Mouse (Mus musculus): ENCODE data around the gene Slc9a3r1.

Gene Slc9a3r1

DNA sequence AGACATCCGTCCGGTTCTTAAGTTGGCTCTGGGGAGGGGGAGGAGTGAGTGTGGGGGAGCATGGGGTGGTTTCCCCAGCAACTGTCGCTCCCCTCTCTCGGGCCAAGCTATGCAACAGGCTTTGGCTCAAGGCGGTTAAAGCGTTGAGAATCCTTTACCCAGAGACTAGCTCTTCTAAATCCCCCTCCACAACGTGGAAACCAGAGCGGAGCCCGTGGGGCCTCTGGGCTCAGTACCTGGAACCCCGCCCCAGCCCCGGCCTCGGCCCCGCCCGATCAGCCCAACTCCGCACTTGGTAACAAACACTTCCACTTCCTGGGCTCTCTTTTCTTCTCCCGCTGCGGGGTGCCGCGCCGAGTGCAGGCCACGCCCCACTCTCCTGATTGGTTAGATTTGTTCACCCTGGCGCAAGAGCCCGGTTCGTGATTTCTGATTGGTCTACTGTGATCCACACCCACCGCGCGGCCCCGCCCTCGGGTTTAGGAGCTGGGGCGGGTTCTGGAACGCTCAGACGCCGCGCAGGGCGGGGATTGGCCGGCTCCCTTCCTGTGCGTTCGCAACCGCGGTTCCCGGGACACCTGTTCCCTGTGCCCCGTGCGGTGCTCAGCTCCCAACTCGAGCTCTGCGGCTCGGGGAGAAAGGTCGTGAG is at the start of gene Slc9a3r1:
Gene Slc9a3r1 (plus strand): TSS at position 510 of the 649 bp plus-strand sequence.
- in situ Hi-C loops (cut with MboI; ENCODE audit: low pct_unique_long_range_greater_than_20kb in 1 of 2, low sequenced_read_pairs in 2 of 2, unreplicated experiment in 1 of 2) = loop anchor here in 1 of 2 experiments (25.0 kb wide), 1 partner anchor 99 kb away; the partner anchor contains the start of gene Grin2c

DNA sequence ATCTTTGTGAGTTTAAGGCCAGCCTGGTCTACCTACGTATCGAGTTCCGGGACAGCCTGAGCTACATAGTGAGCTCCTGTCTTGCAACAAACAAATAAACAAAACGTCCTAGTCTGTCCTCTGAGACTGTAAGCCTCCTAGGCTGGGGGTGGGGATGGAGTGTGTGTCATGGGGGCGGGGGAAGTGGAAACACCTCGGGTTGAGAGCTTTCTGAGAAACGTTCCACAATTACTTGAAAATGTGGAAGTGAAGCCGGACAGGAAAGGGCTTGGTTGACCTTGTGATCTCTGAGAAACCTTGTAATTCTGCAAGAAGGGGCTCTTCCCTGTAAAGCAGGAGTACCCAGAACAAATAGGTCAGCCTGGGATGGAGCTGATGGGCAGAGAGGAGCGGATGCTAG is 43.7 kb upstream of the Slc9a3r1 start:
- in situ Hi-C loops (cut with MboI; ENCODE audit: low pct_unique_long_range_greater_than_20kb in 1 of 2, low sequenced_read_pairs in 2 of 2, unreplicated experiment in 1 of 2) = no loop called here

DNA sequence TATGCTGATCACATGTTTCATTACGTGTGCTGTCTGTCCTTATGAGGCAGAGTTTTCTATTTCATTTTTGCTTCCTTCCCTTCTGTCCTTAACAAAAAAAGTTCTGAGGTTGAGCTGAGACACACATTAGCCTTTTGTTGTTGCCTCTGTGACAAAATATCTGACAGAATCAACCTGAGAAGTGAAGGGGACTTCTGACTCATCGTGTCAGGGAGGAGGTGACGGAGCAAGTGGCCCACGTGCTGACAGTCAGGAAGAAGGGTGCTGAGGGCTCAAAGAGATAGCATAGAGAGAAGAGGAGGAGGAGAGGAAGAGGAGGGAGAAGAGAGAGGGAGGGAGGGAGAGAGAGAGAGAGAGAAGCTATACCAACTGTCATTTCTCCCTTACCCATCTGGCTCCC is 34.7 kb upstream of the Slc9a3r1 start:
- in situ Hi-C loops (cut with MboI; ENCODE audit: low pct_unique_long_range_greater_than_20kb in 1 of 2, low sequenced_read_pairs in 2 of 2, unreplicated experiment in 1 of 2) = no loop called here

DNA sequence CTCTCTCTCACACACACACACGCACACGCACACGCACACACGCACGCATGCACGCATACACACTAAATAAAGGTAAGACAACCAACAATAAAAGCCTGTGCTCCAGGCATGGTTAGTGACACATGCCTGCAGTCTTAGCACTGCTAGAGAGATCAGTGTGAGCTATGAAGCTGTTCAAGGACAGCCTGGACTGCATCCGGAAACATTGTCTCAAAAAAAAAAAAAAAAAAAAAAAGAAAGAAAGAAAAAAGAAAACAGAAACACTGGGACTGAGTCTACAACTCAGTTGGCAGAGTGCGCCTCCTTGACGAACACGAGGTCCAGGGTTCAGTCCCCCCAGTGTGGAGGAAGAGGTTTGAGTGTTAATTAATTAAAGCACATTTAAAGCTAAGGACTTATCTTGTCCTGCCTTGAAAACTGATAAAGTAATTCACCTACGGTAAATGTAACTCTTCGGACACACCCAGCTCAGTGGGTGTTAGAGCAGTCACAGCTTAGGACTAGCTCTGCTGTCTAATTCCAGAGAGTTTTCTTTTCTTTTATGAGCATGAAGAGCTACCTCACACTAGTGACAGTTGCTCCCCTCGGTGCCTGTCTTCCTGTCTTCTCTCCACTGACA is 33.5 kb upstream of the Slc9a3r1 start:
- in situ Hi-C loops (cut with MboI; ENCODE audit: low pct_unique_long_range_greater_than_20kb in 1 of 2, low sequenced_read_pairs in 2 of 2, unreplicated experiment in 1 of 2) = no loop called here

DNA sequence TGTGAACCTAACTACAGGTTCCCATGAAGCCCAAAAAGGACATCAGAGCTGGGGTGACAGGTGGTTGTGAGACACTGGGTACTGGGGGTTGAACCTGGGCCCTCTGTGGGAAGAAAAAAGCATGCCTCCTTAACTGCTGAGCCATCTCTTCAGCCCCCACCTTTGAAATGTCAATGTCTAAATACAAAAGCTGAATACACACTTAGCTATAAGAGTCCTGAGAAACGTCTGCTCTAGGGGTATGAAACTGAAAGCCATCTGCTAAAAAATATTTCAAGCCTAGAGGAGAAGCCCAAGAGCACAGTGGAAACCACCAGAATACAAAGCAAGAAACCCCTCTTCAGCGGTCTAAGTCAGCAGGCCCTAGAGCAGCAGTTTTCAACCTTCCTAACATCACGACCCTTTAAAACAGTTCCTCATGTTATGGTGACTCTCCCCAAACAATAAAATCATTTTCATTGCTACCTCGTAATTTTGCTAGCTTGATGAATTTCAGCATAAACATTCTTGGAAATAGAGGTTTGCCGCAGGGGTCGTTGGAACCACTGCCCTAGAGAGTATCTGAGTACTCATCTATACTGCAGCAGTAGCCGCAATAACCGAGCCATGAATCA is 31.3 kb upstream of the Slc9a3r1 start:
- in situ Hi-C loops (cut with MboI; ENCODE audit: low pct_unique_long_range_greater_than_20kb in 1 of 2, low sequenced_read_pairs in 2 of 2, unreplicated experiment in 1 of 2) = no loop called here

DNA sequence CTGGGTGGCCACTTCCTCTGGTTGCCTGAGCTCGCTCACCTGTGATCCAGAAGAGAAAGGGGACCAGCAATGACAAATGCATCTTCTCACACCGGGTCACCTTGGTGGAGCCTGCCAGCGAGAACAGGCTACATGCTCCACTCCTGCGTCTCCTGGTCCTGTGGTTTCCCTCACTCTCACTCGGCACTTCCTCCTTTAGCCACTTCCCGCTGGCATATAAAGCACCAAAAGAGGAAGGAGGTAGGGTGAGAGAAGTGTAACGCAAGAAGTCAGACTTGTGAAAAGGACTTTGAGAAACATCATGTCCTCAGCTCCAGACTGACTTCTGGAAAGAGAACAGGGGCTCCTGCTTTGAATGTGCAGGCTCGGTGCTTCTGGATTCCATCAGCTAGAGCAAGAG is 29.3 kb upstream of the Slc9a3r1 start, which contains the start of gene Cd300lf:
Gene Cd300lf (minus strand): TSS at position 193 of the 400 bp plus-strand sequence.
- in situ Hi-C loops (cut with MboI; ENCODE audit: low pct_unique_long_range_greater_than_20kb in 1 of 2, low sequenced_read_pairs in 2 of 2, unreplicated experiment in 1 of 2) = no loop called here

DNA sequence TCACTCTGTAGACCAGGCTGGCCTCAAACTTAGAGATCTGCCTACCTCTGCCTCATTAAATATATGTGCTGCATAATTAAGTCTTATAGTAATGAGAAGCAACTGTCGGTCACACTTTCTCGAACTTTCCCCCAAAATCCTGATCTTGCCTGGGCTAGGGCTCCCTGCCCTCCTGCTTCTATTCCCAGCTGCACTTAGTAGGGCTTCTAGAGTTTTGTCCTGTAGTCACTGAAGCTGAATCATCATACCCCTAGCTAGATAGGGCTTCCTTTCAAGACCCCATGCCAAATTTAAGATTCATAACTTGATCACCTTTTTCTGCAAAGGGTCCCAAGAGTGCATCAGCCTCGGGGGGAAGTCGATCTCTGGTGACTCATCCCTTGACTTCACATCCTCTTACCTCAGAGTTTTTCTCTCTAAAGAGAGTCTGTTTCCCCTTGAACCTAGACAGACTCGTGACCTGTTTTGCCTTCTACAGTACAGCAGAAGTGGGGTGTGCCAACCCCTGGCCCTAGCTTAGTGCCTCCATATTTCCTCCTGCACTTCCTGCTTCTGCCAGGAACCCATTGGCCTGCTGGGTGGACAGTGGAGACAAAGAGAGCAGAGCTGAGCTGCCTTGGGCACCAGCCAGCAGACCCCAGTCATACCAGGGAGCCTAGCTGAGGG is 24.4 kb upstream of the Slc9a3r1 start:
- in situ Hi-C loops (cut with MboI; ENCODE audit: low pct_unique_long_range_greater_than_20kb in 1 of 2, low sequenced_read_pairs in 2 of 2, unreplicated experiment in 1 of 2) = no loop called here

DNA sequence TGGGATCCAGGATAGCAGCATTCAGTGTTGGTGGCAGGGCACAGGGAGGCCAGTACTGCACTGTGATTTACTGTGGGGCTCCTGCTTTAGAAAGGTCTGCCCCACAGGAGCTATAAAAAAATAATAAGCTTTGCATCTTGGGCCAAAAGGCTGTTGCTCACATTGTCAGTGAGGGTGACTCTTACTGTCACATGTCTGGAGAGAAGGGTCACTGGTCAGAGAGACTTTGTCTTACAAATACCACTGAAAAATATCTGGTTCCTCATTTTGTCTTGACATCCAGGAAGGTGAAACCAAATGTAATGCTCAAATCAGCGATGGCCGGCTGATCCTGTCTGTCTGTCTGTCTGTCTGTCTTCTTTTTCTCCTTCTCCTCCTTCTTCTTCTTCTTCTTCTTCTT is 21.2 kb upstream of the Slc9a3r1 start:
- in situ Hi-C loops (cut with MboI; ENCODE audit: low pct_unique_long_range_greater_than_20kb in 1 of 2, low sequenced_read_pairs in 2 of 2, unreplicated experiment in 1 of 2) = no loop called here

DNA sequence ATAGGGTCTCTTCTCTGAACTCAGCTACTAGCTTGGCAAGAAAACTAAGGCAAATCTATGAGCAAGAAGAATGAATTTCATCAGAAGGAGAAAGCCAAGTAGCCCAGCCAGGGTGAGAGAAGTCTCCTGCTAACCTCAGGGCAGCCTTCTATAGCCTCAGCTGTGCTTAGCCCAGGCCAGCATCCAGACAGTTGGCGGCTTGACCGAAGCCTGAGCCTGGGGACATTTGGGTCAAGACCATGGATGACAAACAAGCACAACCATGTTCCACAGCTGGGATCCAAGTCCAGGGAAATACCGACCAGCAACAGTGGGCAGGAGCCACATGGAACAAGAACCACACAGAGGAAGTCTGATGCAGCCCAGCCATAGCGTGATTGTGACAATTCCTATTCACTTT is 15.3 kb upstream of the Slc9a3r1 start:
- in situ Hi-C loops (cut with MboI; ENCODE audit: low pct_unique_long_range_greater_than_20kb in 1 of 2, low sequenced_read_pairs in 2 of 2, unreplicated experiment in 1 of 2) = no loop called here

DNA sequence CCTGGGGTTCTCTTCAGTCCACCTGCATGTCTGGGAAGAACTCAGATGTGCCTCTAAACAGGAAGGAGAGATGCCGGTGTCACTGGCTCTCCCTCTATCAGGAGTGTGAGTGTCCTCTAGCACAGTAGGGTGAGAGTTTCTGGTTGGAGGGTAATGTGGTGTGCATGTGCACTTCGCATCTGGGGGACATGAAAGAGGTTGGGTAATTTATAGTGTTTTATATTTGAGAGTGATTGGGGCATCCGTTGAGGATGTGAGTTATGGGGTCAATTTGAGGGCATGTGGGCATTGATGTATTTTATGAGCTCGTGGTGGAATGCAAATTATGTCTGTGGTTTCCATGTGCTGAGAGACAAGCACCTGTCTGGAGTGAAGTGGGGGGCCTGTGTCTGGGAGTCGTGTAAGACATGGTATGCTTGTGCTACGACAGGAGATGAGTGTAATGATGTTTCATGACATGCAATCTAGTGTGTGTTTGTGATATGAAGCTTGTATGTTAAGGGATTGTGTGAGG is 12.3 kb upstream of the Slc9a3r1 start:
- in situ Hi-C loops (cut with MboI; ENCODE audit: low pct_unique_long_range_greater_than_20kb in 1 of 2, low sequenced_read_pairs in 2 of 2, unreplicated experiment in 1 of 2) = loop anchor here (10.0 to 25.0 kb wide), 2 partner anchors 56 to 112 kb away; partner anchors contain the start of genes Grin2c (in 1 of the 2) and Rab37 (in 1 of the 2)

DNA sequence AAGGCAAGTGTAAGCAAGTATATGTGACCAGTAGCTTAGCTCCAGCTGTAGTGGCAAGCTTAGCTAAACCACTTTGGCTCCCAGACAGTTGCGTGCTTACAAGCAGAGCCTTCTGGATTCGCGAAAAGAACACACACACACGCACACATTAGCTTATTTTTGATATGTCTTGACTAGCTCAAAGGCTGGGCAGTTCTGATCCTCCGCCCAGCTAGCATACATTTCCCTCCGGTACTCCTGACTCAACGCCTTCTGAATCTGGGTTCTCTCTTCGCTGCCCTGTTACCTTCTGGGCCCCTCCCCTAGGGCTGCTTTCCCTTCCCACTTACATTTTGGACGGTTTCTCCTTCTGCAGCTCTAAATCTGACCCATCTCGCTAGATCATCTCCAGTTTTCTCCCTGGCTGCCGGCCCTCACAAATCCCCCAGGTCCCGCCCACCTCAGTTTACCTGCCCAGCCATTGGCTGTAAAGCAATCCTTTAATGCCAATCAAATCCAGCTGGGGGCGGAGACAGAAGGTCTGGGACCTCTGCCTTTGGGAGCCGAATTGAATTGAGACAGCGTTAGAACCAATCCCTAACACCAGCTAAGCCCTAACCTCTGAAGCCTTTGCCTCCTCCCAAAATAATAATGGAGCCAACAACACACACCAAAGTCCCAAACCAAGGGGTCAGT is 11.2 kb upstream of the Slc9a3r1 start:
- in situ Hi-C loops (cut with MboI; ENCODE audit: low pct_unique_long_range_greater_than_20kb in 1 of 2, low sequenced_read_pairs in 2 of 2, unreplicated experiment in 1 of 2) = loop anchor here (10.0 to 25.0 kb wide), 2 partner anchors 57 to 110 kb away; partner anchors contain the start of genes Grin2c (in 1 of the 2) and Rab37 (in 1 of the 2)

DNA sequence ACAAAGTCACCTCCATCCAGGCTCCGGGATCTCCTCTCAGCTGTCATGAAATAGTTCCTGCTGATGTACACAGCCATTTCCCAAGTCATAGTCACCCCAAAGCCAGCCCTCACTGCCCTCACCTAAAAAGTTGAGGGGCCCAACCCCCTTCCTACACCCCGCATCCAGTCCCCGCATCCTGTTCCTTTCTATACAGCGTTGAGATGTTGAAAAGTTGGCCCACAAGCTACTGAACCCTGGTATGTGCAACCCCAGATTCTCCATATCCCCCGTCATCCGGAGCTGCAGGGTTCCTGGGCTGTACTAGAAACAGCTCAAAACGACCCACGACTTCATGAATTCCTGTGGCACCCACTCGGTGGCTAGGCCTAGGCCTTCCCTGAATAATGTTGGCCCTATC is 10.1 kb upstream of the Slc9a3r1 start:
- in situ Hi-C loops (cut with MboI; ENCODE audit: low pct_unique_long_range_greater_than_20kb in 1 of 2, low sequenced_read_pairs in 2 of 2, unreplicated experiment in 1 of 2) = loop anchor here (10.0 to 25.0 kb wide), 2 partner anchors 58 to 109 kb away; partner anchors contain the start of genes Grin2c (in 1 of the 2) and Rab37 (in 1 of the 2)

DNA sequence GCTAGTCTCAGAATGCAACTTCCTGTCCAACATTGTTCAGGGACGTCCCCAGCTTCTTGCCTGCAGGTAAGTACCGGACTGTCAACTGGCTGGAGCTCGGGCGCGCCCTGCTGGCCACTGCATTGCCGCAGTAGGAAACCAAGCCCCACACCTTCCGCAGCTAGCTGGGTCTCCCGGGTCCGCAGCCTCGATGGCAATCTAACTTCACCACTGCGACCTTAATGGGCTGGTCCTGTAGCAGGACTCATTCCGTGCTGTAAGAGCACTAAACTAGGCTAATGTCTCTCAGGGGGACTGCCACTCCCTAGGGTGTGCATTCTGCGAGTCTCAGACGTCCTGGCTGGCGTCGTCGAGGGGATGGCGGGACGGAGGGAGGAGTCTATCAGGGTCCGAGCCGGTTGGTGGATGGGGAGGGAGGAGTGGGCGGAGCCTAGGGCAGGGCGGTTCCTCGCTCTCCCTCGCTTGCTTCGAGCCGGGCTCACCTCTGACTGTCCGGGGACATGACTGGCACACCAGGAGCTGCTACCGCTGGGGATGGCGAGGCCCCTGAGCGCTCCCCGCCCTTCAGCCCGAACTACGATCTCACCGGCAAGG is 9.3 kb upstream of the Slc9a3r1 start:
- in situ Hi-C loops (cut with MboI; ENCODE audit: low pct_unique_long_range_greater_than_20kb in 1 of 2, low sequenced_read_pairs in 2 of 2, unreplicated experiment in 1 of 2) = loop anchor here (10.0 to 25.0 kb wide), 2 partner anchors 59 to 109 kb away; partner anchors contain the start of genes Grin2c (in 1 of the 2) and Rab37 (in 1 of the 2)

DNA sequence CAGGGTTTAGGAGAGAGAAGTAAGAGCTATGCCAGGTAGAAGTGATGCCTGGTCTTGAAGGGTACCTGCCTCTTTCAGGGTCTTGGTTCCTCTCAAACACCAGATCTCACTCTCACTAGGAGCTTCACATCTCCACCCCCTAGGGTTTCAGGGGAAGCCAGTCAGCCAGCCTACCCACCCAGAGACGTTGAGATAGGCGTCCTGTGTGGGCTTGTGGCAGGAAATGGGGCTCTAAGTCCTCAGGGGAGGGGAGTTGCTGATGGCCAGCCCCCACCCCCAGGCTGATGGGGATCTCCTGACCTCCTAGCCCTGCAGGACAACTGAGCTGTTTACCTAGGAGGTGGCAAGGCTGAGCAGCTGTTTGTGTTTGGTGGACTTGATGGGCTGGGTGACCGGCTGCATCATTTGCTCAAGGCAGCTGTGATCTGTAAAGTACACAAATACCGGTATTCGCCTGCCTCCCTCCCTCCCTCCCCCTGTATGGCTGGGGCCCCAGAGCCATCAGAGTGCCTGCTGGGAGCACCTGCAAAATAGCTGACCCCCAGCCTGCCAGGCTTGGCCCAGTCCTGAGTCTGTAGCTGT is 8.0 kb upstream of the Slc9a3r1 start:
- in situ Hi-C loops (cut with MboI; ENCODE audit: low pct_unique_long_range_greater_than_20kb in 1 of 2, low sequenced_read_pairs in 2 of 2, unreplicated experiment in 1 of 2) = loop anchor here (5.0 to 25.0 kb wide), 3 partner anchors 60 to 107 kb away; partner anchors contain the start of genes Rab37 (in 2 of the 2) and Grin2c (in 1 of the 2)

DNA sequence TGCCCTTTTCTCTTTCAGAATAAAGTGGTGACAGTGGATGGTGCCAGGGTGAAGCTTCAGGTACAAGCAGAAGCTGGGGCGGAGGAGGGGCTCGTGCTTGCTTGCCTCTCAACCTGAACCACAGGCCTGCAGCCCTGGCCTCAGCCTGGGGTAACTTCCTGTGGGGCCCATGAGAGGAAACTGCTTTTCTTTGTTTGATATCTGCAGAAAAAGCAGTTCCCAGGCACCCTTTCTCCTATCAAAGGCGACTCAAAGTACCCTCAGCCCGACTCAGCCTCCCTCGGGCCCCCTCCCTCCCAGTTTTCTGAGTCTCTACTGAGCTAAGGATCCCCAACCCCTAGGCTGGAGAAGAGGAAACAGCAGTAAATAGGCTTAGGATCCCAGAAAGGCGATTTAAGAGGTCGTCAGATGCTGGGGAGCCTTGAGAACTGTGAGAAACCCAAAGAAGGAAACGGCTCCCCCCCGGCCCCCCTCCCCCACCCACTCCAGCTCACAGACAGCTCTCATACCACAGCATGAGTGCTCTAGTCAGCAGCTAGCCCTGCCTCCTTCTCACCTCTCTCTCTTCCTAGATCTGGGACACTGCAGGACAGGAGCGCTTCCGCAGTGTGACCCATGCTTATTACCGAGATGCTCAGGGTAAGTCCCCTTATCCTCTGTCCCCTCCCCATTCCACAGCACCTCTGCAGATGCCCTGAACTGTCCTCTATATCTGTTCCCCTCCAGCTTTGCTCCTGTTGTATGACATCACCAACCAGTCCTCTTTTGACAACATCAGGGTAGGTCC is 5.0 kb upstream of the Slc9a3r1 start:
- in situ Hi-C loops (cut with MboI; ENCODE audit: low pct_unique_long_range_greater_than_20kb in 1 of 2, low sequenced_read_pairs in 2 of 2, unreplicated experiment in 1 of 2) = loop anchor here (5.0 to 25.0 kb wide), 3 partner anchors 63 to 104 kb away; partner anchors contain the start of genes Rab37 (in 2 of the 2) and Grin2c (in 1 of the 2)

DNA sequence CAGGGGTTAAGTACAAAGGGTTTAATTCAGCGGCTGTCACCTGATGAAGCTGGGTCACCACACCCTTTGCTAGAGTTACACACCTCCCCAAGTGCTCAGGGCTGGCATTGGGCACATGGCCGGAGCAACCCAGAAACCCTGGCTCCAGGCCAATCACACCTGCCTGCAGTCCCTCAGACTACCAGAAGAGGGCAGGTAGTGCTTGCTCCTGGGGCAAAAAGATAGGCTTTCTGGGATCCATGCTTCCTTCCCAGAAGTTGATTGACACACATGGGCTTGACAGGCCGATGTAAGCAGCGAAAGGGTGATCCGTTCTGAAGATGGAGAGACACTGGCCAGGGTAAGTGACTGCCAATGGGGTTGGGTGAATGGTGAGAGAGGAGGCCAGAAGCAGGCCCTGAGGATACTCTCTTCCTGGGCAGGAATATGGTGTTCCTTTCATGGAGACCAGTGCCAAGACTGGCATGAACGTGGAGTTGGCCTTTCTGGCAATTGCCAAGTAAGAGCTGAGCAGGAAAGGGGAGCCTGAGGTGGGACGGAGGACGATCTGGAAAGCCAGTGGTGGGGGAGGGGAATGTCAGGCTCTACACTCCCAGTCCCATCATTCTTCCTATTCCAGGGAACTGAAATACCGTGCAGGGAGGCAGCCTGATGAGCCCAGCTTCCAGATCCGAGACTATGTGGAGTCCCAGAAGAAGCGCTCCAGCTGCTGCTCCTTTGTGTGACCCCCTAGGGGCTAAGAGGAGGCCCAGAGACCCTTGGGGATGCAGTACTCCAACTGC is 2.9 kb upstream of the Slc9a3r1 start:
- in situ Hi-C loops (cut with MboI; ENCODE audit: low pct_unique_long_range_greater_than_20kb in 1 of 2, low sequenced_read_pairs in 2 of 2, unreplicated experiment in 1 of 2) = loop anchor here in 1 of 2 experiments (25.0 kb wide), 1 partner anchor 102 kb away; the partner anchor contains the start of gene Grin2c
